Mouse (Mus musculus) lung, postnatal 25 days (tissue): ENCODE data around the gene Casp8.
"Not testable (repeated sequence)": the region's sequence is repeated elsewhere in the genome, so short reads cannot be mapped to it uniquely, and the experiment has no call there.

ENCODE experiments used
- DNase-seq: peaks from one replicate; pipeline ENCODE4 v3.0.0; 2022; ENCODE audit warnings: low spot score

Casp8 gene

DNA sequence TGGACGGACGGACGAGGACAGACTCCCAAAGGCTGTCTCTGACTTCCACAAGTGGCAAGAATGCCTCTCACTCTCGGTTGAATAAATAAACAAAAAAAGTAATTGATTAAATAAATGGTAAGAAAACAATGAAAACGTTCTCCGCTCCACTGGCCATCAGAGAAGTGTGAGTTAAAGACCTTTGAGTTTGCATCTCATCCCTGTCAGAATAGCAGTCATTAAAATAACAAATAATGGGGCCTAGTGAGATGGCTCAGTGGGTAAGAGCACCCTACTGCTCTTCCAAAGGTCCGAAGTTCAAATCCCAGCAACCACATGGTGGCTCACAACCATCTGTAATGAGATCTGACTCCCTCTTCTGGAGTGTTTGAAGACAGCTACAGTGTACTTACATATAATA is 5.5 kb downstream of the Casp8 start:
- not testable (repeated sequence) for DNase-seq

DNA sequence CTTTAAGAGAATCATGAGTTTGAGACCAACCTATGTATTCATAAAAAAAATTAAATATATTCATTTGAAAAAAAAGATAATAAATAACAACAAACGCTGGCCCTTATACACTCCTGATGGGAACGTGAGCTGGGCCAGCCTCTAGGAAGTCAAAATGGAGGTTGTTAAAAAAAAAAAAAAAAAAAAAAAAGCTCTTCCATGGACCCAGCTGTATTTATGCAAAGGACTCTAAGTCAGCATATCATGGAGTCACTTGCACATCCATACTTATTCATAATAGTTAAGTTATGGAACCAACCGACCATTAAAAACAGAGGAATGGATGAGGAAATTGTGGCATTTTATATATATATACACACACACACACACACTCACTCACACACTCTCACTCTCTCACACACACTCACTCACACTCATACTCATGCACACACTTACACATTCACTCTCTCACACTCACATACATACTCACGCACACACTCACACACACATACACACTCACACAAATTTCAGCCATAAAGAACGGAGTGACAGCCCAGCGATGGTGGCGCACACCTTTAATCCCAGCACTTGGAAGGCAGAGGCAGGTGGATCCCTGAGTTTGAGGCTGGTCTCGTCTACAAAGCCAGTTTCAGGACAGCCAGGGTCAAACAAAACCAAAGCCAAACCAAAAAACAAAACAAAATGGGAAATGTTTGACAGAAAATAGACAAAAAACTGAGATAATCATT is 6.5 kb downstream of the Casp8 start:
- no peak for DNase-seq

DNA sequence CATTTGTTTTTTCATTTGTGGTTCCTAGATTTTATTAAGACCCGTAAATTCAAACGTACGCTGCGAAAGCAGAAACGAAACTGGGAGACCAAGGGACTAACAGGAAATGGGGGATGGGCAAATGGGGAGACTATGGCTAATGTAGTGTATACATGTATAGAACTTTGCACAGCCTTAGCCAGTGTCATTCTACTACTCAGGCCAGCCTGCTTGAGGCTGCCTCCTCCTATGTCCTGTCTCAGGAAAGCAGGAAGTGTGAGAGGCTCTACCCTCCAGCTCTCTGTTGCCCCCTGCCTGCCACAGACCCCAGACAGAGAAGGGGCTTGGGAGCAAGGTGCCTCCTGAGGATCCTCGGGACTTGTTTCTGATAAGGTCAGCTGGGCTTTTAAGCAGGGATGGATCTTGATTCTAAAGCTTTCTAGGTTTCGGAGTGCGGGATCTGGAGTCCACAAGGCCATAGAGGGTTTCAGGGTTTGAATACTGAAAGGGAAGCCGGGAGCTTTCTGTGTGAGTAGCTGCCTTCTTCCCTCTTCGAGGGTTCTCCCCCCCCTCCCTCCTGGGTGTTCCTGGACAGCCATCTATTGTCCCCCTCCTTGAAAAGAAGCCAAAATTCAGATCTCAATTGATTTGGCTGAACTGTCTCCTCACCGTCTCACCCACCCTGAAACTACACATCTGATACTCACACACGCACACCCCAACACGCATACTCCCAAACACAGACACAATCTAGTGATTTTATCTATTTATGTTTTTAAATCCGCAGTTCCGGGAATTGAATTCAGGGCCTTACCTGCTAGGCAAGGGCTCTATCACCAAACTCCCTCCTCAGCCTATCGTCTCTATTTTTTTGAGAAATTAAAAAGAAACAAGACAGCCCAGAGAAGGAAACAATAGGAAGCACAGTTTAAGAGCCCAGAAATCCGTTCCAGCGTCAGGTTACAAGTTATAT is 7.4 kb downstream of the Casp8 start:
- DNase-seq = peak; percentile 80

DNA sequence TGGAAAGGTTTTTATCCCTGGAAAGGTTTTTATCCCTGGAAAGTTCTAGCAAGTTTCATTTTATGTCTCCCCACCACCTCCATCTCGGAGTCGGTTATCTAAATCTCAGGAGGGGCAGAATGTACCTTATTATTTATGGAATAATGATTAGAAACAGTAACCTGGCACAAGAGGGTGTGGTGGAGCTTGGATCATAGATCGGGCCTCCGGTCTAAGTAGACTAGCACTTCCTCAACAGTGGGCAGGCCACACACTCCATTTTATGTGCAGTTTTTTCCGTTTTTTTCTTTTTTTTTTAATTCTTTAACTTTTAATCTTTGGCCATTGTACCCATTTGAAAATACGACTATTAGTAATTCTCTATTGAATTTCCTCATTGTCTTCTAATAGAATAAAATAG is 8.4 kb downstream of the Casp8 start:
- DNase-seq = no peak

DNA sequence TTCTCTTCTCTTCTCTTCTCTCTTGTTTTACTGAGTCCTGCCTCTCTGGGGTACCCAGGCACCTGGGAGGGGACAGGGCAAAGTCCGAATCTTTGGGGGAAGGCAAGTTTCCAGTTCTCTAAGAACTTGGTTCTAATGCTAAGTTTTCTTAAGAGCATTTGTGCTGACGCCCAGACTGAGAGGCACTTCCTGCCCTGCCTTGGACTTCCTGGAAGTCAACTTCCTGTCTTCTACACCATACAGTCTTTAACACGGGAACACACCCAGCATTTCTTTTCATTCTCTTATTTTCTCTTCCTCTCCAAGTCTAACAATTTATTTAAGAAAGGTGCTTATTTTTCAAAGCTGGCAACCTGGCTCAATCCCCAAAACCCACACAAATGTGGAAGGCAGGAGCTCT is 11.5 kb downstream of the Casp8 start:
- peak; percentile 28 for DNase-seq

DNA sequence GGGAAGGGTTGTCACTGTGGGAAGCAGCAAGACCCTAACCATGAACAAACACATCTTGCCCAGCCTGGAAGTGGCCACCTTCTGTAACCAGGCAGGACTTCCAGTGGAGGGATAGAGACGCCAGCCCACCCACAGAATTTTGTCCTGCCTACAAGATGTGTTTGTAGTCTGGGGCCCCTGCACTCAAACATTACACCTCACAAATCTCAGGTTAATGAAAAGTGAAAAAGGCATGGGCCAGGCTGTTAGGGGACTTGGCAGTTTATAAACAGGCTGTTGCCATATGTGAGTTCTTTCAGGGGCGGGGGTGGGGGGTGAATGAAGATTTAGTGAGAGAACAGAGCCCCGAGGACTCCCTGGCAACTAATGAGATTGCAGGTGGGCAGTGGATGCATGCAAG is 31.1 kb downstream of the Casp8 start:
- DNase-seq = no peak

DNA sequence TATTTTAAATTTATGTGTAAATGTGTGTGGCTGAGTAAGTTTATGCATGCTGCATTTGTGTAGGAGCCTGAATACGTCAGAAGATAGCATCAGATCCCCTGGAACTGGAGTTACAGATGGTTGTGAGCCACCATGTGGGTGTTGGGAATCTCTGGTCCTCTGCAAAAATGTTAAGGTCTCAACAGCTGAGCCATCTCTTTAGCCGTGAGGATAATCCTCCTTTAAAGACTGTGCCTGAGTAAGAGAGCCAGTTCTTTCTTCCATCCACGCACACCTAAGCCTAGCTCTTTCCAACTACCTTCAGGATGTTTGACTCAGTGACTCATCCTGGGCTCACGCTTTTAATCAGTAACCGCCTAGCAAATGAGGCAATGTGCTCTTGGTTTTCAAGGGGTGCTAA is 35.6 kb downstream of the Casp8 start:
- no peak for DNase-seq

DNA sequence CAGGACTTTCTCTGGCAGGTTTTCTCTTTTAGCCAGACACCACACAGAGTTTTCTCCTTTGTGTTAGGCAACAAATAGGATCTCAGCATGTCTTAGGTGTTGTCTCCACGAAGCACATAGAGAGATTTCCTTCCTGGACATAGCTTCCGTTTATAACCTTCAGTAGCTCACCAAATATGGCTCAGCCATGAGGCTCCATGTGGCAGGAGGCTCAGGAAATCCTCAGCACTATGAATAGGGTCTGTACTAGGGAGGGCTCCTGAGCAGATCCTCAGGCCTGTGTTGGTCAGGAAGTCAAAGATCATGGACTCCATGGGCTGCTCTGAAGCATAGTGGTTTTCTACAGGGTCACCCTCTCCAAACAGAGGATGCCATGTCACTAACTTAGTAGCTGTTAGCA is 37.0 kb downstream of the Casp8 start:
- no peak for DNase-seq

DNA sequence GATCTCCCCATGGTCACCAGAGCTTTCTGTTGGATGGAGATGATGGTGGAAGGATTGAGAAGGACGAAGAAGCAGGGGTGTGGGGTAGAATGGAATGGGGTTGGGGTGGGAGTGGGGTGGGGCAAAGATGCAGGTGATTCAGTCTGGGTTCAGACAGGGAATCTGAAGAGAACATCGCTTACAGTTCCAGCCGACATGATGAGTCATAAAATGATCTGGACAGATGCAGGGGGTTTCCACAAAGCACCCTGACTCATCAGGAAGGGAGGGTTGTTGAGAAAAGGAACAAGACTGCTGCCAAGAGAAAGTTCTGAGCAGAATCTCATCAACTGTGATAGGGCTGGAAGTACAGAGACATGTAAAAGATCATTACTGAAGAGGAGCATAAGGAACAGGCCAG is 61.6 kb downstream of the Casp8 start:
- not testable (repeated sequence) for DNase-seq

DNA sequence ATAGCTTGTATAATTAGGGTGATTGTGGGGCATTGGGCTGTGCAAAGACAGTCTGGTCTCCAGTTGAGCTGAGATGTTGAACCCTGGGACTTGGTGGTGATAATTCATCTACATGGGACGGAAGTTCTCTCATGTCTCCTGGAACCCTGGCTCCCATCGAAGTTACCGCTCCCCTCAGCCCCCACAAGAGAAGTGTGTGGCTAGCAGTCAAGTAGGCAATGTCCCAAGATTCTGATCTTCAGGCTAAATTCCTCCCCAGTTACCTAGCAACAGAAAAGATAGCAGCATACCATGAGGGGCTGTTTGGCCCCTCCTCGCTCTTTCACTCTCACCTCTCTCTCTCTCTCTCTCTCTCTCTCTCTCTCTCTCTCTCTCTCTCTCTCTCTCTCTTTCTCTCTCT is 64.0 kb downstream of the Casp8 start:
- DNase-seq = not testable (repeated sequence)

DNA sequence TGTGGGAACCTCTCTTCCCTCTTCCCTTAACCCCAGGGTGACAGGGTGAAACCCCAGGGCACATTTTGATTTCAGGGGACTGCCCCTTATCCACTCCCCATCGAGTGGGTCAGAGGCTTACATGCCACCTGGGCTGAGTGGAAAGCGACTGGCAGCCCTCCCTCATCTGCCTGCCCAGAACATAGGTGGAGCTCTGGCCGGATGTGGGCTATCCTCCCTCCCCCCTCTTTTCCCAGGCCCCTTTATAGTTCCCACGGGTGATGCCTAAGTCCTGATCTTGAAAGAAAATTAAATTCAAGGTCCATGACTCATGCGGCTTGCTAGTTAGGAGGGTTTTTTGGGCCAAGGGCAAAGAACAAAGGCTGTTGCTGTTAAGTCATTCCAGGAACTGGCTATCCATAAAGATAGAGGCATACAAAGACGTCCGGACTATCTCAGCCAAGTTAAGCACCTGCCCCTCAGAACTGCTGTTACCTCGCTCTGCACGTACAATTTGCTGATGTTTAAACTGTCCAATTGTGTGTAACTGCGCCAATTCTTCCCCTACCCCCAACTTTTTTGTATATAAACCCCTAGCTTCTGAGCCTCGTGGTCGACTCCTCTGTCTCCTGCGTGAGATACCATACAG is 64.7 kb downstream of the Casp8 start:
- peak; percentile 36 for DNase-seq

DNA sequence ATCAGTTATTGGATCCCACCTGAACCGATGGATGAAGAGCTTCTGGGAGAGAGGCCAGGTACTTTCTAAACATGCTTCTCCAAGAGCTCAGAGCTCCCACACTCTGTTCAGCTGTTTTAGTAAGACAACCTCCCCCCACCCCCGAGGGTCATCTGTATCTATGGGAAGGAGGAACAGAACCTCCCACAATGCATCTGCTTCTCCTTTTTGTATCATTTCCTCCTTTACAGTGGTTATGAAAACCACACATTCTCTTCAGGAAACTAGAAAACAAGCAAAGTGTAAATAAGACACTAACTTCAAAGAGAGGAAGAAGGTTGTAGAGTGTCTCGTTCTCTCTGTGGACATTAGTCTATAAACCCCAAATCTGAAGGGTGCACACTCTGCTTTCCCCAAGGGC is 65.4 kb downstream of the Casp8 start:
- DNase-seq = not testable (repeated sequence)

DNA sequence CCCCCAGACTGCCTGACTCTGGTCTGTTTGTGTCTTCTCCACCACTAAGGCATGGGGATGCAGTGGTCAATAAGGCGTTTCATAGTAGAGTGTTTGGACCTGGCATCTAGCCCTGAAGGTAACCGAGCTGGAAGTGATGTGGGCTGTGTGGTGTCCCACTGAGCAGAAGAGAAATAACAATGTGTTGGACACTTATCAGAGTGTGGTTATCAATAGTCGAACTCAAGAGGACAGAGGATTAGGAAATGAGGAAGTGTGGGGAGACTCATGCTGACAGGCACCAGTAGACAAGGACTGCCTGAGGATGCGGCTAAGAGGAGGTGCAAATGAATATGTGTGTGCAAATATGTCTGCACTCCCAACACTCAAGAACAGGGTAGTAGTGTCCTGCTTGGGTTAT is 81.3 kb downstream of the Casp8 start:
- not testable (repeated sequence) for DNase-seq

DNA sequence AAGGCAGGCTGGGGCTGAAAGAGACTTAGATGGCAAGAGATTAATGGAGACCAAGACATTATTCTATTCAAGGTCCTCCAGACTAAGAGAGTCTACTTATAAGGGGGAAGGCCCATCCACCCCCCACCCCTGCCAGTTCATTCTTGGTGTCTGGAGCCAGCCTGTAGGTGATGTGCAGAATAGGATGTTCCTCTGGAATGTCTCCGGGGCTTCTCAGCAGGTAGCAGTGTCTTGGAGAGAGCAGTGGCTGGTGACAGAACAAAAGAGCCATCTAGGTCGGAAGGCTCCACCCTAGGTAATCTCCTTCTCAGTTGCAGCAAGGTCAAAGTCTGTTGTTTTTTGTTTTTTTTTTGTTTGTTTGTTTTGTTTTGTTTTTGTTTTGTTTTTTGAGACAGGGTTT is 84.1 kb downstream of the Casp8 start:
- not testable (repeated sequence) for DNase-seq

DNA sequence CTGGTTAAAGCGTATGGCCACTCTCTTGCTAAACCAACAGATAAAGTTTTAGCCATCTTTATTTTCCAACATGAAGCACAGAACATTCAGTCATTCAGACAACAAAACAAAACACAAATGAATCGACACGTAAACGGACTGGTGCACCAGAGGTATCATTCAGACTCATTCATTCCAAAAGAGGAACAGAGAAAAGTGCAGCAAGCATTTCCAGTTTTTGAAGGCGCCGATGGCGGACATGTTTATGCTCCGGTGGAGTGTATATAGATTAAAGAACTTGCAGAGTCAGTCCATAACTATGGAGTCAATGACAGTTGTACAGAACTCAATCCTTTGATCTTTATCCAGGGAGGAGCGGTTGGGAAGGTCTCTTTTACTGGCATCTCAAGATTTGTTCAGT is 88.1 kb downstream of the Casp8 start:
- not testable (repeated sequence) for DNase-seq

DNA sequence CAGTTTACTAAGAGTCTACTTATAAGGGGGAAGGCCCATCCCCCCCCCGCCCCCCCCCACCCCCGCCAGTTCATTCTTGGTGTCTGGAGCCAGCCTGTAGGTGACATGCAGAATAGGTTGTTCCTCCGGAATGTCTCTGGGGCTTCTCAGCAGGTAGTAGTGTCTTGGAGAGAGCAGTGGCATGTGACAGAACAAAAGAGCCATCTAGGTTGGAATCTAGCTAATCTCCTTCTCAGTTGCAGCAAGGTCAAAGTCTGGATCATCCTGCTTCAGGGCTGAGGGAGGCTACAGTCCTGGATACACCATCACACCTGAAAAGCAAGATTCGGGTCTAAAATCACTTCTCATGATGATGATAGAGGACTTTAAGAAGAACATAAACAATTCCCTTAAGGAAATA is 90.5 kb downstream of the Casp8 start:
- DNase-seq = no peak

DNA sequence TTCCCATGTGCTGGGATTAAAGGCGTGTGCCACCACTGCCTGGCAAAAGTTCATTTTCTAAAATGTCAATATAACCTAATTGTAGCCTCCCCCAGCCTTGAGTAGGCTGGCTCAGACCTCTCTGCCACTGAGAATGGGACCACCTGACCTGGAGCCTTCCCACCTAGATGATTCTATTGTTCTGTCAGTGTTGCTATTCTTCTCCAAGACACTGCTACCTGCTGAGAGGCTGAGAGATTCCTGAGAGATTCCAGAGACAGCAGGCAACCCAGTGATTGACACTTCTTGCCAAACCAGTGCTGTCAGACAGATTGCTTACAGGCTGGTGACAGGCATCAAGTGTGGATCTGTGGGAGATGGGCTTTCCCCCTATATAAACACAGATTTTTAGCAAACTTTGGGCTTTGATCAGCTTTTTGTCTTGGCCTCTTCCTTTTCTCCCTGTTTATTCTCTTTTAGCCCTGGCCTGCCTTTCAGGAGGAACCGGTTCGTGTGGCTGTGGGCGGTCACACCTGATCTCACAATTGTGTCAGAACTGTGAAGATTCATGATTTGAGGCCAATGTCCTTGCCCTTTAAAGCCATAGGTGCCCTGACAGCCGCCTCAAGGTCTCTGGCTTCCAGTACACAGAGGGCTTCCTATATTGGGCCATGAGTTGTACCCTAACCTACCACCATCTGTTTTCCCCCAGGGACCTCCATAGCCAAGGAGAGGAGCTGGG is 94.8 kb downstream of the Casp8 start:
- peak; percentile 18 for DNase-seq

DNA sequence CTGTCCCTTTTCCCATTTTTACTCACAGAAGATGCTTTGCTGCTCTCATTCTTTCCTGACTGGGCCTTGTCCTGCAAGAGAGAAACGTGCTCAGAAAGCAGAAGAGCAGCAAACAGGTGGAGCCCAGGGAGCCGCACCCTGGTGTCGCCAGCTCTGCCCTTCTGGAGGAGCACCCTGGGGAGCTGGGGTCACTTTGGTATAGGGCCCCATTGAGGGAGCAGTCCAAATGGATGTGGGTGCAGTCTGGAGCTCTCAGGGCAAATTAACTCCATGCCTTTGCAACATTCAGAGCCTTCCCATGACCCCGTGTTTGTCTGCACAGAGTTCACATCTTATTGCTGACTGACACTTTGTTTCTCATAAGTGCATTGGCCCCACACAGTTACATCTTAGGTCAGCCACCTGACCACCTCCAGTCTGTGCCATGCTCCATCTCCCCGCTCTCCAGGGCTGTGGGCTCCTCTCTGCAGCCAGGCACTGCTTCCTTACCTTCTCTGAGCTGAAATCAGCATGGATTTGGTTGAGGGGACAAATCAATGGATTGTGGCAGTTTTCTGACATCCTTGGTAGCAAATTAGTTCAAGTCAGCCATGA is 95.6 kb downstream of the Casp8 start:
- DNase-seq = not testable (repeated sequence)

DNA sequence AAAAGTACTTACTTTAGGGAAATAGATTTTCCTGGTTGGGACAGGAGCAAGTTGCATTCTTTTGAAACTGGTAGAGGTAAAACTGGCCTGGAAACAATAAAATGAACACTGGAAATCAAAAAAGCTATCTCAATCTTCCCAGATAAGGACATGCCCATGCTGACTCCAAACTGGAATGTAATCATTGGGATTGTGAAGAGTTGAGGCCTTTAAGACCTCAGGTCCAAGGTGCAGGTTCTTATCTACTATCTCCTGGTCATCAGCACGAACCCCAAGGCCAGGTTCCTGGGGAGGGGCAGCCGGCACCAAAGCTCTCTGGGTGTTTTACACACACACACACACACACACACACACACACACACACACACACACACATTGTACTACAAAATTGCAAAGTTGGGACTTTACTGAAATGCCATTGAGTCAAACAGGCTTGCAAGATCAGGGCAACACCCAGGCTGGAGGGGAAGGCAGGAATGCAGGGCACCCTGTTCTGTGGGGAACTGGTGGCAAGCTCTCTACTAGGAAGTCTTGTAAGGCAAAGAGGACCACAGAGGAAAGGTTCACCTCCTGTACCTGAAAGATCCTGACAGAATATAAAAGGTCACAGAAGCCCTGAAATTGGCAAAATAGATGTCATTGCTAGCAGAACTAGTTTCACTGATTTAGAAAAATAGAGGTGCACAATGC is 96.5 kb downstream of the Casp8 start:
- DNase-seq = not testable (repeated sequence)

DNA sequence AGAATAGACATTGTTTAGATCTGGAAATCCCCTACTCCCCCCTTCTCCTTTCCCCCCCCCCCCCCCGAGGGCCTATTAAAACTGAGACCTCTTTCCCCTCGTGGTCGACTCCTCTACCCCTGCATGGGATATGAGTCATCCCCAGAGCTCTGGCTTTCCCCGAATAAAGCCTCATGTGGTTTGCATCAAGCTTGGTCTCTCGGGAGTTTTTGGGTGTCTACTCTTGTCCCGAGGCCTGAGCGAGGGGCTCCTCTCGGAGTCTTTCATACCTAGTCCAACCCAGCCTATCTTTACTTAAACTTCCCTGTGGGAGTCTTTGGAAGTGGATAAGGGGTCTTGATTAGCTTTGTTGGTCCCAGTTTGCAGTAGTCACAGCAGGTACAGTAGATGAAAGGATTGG is 97.2 kb downstream of the Casp8 start:
- not testable (repeated sequence) for DNase-seq
